Mouse (Mus musculus) ES-E14 (cell line): ENCODE measurements at regions not wholly inside any gene's neighbourhood (a gene's known extent, or its start where the extent isn't known, plus 50 kb on each side); places are given as distances from the start of the nearest gene placed in this dataset.

Experiments used
- DNase-seq: peaks from one replicate; pipeline ENCODE4 v3.0.0-alpha.2; 2013; ENCODE audit warnings: low read depth, low spot score
- H3K27ac ChIP-seq: 2 replicates; pipeline ENCODE4 v1.5.1; 2012; ENCODE audit warnings: low read depth, mild to moderate bottlenecking, low read length, moderate library complexity, mixed read lengths; ENCODE audit not compliant: poor library complexity, insufficient read depth, severe bottlenecking
- H3K36me3 ChIP-seq: 2 replicates; pipeline ENCODE4 v1.6.1; 2012; ENCODE audit warnings: mild to moderate bottlenecking, low read length, moderate library complexity, mixed read lengths; ENCODE audit not compliant: control insufficient read depth, poor library complexity, insufficient read depth, severe bottlenecking
- H3K4me1 ChIP-seq, 2 experiments: fragments of 150-350 bp in 1 of 2; sonication (generic) in 1 of 2; 2 replicates each; pipeline ENCODE4 v1.6.1; 2012; ENCODE audit warnings: low read length in 2 of 2, mild to moderate bottlenecking in 1 of 2, mixed read lengths in 1 of 2; ENCODE audit not compliant: control insufficient read depth in 2 of 2, insufficient read depth in 2 of 2, poor library complexity in 1 of 2
- H3K4me3 ChIP-seq, 2 experiments: fragments of 150-350 bp in 1 of 2; sonication (generic) in 1 of 2; 2 replicates each; pipeline ENCODE4 v1.5.1; 2012; ENCODE audit warnings: low read length in 2 of 2, low read depth in 1 of 2, mild to moderate bottlenecking in 1 of 2, mixed read lengths in 1 of 2; ENCODE audit not compliant: insufficient read depth in 1 of 2, poor library complexity in 1 of 2, severe bottlenecking in 1 of 2
- H3K9ac ChIP-seq: 2 replicates; pipeline ENCODE4 v1.6.1; 2012; ENCODE audit warnings: low read depth, mild to moderate bottlenecking, low read length, mixed read lengths; ENCODE audit not compliant: poor library complexity, insufficient read depth, severe bottlenecking
- H3K9me3 ChIP-seq: fragments of 150-350 bp; sonication (generic); 2 replicates; pipeline ENCODE4 v1.6.1; 2012; ENCODE audit warnings: low read depth, mild to moderate bottlenecking, low read length; ENCODE audit not compliant: control insufficient read depth, insufficient read depth
- CHD2 ChIP-seq: IDR thresholded peaks from 2 replicates; pipeline ENCODE4 v1.6.1; 2014; ENCODE audit warnings: mild to moderate bottlenecking, low read depth, low read length, inconsistent platforms
- HCFC1 ChIP-seq: IDR thresholded peaks from 2 replicates; pipeline ENCODE4 v1.6.1; 2012; ENCODE audit warnings: low read length, inconsistent platforms, borderline replicate concordance; ENCODE audit not compliant: insufficient read depth
- MAFK ChIP-seq: IDR thresholded peaks from 2 replicates; pipeline ENCODE4 v1.6.1; 2014; ENCODE audit warnings: mild to moderate bottlenecking, low read depth, low read length, inconsistent platforms; ENCODE audit not compliant: insufficient read depth
- ZC3H11A ChIP-seq: IDR thresholded peaks from 2 replicates; pipeline ENCODE4 v1.6.1; 2012; ENCODE audit warnings: low read depth, mild to moderate bottlenecking, inconsistent platforms, low read length, borderline replicate concordance
- ZNF384 ChIP-seq: IDR thresholded peaks from 2 replicates; pipeline ENCODE4 v1.6.1; 2012; ENCODE audit warnings: low read depth, low read length, inconsistent platforms
- in situ Hi-C, 2 experiments: fragments of 600-800 bp; cut with MboI; formaldehyde crosslinking; loops; one replicate each; pipeline ENCODE4 v1.15.1; 2025; ENCODE audit warnings: low sequenced_read_pairs in 2 of 2, inconsistent platforms in 1 of 2; ENCODE audit not compliant: unreplicated experiment in 2 of 2

DNA sequence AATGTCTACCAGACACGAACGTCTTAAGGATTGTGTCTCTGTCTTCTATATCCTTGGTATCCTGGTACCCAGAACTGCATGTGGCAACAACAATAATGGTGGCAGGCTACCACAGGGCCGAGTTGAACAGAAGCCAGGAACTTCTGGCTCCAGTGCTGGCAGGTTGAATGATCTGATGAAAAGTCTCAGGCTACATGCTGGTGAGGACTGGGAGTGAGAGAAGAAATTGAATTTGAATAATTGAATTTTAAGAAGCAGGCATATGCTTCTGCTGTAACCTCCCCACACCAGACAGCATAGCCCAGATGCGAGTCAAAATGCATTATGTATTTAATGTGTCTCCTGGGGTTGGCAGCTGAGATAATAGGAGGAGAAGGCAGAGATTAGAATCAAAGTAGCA, 319.5 kb upstream of the Camk1g start:
- Histone ChIP-seq H3K4me1 (no peaks in the 10 kb centered on the region), H3K9me3 (no peaks in the 10 kb centered on the region), H3K4me3 (no peak overlapping the region), H3K27ac (no peak overlapping the region), H3K36me3 (no peaks in the 10 kb centered on the region), H3K9ac (no peak overlapping the region)
- no peak for TF ChIP-seq MAFK
- no peak for TF ChIP-seq HCFC1
- no peak for TF ChIP-seq ZNF384
- no peak for TF ChIP-seq ZC3H11A
- TF ChIP-seq CHD2 = no peak
- no peak for DNase-seq
- in situ Hi-C loops = no loop called here

DNA sequence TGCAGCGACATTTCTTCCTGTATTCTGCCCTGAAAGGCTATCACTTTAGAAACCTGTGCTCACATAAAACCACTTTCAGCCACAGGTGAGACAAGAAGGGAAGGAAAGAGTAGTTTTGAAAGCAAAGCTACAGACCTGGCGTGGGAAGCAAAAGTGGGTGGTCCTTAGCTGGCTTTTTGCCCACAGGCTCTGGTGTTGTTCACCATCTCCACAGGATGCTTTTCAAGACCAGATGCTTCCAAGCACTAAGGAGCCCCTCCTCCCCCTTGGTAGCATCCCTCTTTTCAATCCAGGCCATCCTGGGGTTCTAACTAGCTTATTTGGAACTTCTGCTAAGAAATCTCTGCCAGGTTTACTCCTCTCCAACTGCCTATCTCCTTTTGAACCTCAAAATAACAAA, 312.8 kb upstream of the Camk1g start:
- H3K4me3 ChIP-seq = no peak overlapping the region
- no peak overlapping the region for H3K9ac ChIP-seq
- no peak overlapping the region for H3K27ac ChIP-seq
- DNase-seq = no peak
- TF ChIP-seq ZC3H11A (no peak), MAFK (no peak), ZNF384 (no peak), HCFC1 (no peak), CHD2 (no peak)
- in situ Hi-C loops = no loop called here
- H3K9me3 ChIP-seq = no peaks in the 10 kb centered on the region
- H3K4me1 ChIP-seq = peaks cover 0 to 2% of the 10 kb centered on the region in 2 experiments; a peak in 1 of 4 replicates
- H3K36me3 ChIP-seq = no peaks in the 10 kb centered on the region

DNA sequence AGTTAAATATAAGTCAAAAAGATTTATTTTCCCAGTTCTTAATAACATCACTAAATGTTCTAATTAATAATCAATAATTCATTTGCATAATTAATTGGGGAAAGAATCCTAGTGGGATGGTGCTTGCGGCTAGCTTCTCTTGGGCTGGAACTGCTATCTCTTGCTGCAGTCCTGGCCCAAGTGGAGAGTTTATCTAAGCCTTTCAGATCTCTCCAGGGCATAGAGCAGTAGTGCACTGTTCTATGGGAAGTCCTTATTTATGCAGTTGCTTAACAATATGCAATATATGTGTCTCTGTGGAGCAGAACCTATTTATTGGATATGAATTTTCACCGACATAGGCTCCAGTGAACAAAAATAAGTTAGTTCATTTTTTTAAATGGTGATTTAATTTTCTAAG, 308.4 kb upstream of the Camk1g start:
- Histone ChIP-seq H3K9me3 (no peaks in the 10 kb centered on the region), H3K4me1 (peaks cover 0 to 2% of the 10 kb centered on the region in 2 experiments; a peak in 1 of 4 replicates), H3K4me3 (no peak overlapping the region), H3K9ac (no peak overlapping the region), H3K27ac (no peak overlapping the region), H3K36me3 (no peaks in the 10 kb centered on the region)
- in situ Hi-C loops = no loop called here
- DNase-seq = no peak
- no peak for TF ChIP-seq CHD2
- TF ChIP-seq MAFK = no peak
- no peak for TF ChIP-seq HCFC1
- no peak for TF ChIP-seq ZC3H11A
- no peak for TF ChIP-seq ZNF384

DNA sequence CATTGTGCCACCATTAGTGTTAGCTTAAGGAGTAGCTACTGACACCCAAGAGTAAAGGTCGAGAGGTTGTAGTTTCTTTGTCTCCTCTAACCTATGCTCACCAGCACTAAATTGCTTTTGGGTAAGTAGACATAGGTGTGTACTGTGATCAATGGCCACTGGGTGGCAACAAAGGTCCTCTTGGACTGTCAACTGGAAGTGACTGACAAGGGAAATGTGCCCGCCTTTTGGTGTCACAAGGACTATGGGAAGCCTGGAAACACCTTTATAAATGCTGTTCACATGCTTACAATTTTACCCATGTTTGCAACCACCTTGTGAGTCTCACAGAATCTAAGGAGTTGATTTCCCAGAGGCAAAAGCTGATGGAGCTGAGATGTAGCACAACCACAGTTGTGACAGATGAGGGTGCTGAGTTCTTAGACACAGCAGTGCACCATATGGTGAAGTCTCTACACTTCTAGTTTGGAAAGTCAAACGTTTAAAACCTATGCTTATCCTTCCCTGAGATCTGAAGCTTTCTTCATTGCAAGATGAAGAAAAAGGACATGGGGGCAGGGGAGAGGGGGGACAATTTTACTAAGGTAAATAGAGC, 303.2 kb upstream of the Camk1g start:
- no peaks in the 10 kb centered on the region for H3K36me3 ChIP-seq
- in situ Hi-C loops = no loop called here
- no peak overlapping the region for H3K9ac ChIP-seq
- H3K4me1 ChIP-seq = peaks cover 0 to 2% of the 10 kb centered on the region in 2 experiments; a peak in 2 of 4 replicates
- H3K27ac ChIP-seq = no peak overlapping the region
- no peaks in the 10 kb centered on the region for H3K9me3 ChIP-seq
- DNase-seq = peak; percentile 35
- TF ChIP-seq ZC3H11A (0 out of 2 replicates have a peak, but pooled peaks have one; percentile 23), HCFC1 (no peak)
- H3K4me3 ChIP-seq = no peak overlapping the region

DNA sequence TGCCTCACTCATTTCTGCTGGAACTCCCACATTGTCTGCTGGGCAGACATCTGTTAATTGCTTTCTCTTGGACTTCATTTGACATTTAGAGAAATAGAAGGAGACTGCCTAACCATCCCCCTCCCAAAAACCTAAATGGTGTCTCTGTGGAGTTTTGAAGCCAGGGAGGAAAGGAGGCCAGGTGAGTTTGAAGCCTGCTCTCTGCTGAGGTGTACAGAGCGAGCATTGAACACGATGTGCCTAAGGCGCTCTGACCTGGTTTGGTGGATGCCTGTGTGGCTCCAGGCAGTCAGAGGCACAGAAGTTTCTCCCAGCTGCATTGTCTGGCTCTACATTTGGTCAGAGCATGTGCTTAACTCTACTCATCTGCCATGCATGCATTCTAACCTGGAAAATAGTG, 302.6 kb upstream of the Camk1g start:
- Histone ChIP-seq H3K4me1 (peaks cover 0 to 2% of the 10 kb centered on the region in 2 experiments; a peak in 2 of 4 replicates), H3K4me3 (no peak overlapping the region), H3K27ac (no peak overlapping the region), H3K9ac (no peak overlapping the region), H3K9me3 (no peaks in the 10 kb centered on the region), H3K36me3 (no peaks in the 10 kb centered on the region)
- in situ Hi-C loops = no loop called here
- TF ChIP-seq ZNF384 (no peak), CHD2 (no peak), MAFK (no peak), HCFC1 (no peak), ZC3H11A (no peak)
- no peak for DNase-seq
